Mouse (Mus musculus): ENCODE results near the gene Ppp2r1b.

DNA sequence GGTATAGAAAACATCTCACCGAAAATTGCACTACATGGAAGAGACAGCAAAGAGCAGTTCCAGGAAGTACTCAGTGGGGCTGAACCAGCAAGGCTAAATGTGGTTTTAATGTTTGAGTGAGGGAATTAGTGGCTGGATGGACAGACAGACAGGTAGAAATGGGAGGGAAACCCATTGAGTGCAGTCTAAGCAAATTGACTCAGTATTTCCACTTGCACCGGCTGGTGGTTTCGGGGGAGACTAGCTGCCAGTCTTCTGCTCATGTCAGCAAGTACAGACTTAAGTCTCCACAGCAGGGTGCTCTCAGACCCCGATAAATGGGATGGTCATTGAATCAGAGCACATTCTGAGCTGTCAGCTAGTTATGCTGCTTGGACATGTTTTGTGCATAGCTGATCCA, 9.0 kb upstream of the Ppp2r1b start:
- TF ChIP-seq CTCF (IDR thresholded peaks at IDR 0.05; ENCODE audit: low read depth, low read length) (no peak), POLR2A (IDR thresholded peaks at IDR 0.05; ENCODE audit: borderline replicate concordance, low read depth, low read length) (no peak)

Data from bone marrow macrophage, adult 2 months (primary cell).